Mouse (Mus musculus): ENCODE measurements around the gene Spata31d1d.

Gene Spata31d1d

DNA sequence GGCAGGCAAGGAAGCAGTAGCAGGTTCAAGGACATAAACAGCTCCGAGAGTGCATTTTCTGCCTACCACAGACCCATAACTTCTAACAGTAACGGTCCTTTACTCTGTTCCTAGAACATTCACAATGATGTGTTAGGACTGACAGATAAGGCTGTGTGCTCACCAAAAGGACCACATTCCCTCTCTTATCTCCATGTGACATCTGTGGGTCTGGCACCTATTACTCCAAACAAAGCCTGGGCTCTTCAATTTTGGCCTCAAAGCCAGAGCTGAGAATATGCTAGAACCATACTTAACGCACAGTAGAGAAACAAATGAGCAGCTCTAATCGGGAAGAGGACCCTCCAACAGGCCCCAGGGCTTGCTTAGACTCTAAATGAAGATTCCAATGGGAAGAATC, 51.6 kb downstream of the Spata31d1d start:
- DNase-seq (ENCODE audit: low spot score in 2 of 2) = no peak

DNA sequence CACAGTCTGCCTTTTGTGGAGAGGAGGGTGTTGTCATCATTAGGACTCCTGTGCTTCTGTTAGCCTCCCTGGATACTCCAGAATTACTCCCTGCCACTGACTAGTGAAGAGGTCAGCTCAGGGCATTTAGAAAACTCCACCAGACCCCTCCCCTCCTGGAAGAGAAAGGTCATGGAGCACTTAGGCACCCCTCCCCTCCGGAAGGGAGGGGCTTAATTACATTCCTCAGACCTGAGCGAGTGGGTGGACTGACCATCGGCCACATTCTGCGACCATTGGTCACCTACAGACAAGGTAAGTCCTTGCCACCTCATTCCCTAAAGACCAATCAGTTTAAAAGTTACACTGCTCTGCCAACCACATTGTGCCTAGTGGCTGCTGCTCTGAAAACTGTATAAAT, 52.2 kb downstream of the Spata31d1d start:
- DNase-seq (ENCODE audit: low spot score in 2 of 2) = no peak

DNA sequence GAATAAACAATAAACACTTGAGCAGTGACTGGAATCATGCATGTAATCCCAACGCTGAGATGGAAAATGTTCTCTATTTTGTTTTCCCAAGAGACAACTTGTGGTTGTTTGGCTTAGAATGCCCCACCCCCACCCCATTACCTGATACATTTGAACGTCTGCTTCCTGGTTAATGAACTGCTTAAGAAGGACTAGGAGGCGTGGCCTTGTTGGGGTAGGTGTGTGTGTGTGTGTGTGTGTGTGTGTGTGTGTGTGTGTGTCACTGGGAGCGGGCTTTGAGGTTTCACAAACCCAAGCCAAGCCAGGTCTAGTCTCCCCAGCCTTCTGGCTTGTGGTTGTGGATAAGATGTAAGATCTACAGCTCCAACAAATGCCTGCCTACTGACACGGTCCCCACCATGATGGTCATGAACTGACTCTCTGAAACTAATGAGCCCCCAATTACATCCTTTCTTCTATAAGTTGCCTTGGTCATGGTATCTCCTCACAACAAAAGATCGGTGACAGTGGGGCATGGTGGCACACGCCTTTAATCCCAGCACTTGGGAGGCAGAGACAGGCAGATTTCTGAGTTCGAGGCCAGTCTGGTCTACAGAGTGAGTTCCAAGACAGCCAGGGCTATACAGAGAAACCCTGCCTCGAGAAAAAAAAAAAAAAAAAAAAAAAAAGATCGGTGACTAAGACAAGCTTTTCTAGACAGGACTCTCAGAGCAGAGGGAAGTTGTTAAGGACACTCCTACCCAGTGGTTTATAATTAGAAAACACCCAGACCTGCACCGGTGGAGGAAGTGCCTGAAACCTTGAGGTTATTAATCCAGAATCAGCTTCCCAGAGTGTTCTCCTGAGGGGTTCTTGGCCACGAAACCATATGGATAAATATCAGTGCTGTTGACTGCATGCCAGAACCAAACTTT, 55.0 kb downstream of the Spata31d1d start:
- DNase-seq (ENCODE audit: low spot score in 2 of 2) = no peak

Data from spleen, postnatal 4 days (tissue).